Mouse (Mus musculus) forebrain, embryonic 14.5 days (tissue): ENCODE measurements at regions not wholly inside any gene's neighbourhood (a gene's known extent, or its start where the extent isn't known, plus 50 kb on each side); places are given as distances from the start of the nearest gene placed in this dataset.

Source experiments
- ATAC-seq: fragments of 200-750 bp; cut with Nextera tagmentation; 2 replicates; pipeline ENCODE4 v1.8.0; 2017; ENCODE audit warnings: mild to moderate bottlenecking, moderate library complexity
- DNase-seq: peaks from one replicate; pipeline ENCODE4 v3.0.0-alpha.2; 2015; ENCODE audit warnings: low spot score
- H3K27ac ChIP-seq: fragments of 300-500 bp; sonication (generic); 2 replicates; pipeline ENCODE4 v1.5.1; 2014; ENCODE audit warnings: low read depth, mild to moderate bottlenecking, control low read depth, low read length, moderate library complexity
- H3K27me3 ChIP-seq: fragments of 300-500 bp; sonication (generic); replicated peaks from 2 replicates; pipeline ENCODE4 v1.6.1; 2014; ENCODE audit warnings: low read length, control low read depth, mixed read lengths; ENCODE audit not compliant: control insufficient read depth, insufficient read depth
- H3K36me3 ChIP-seq: fragments of 300-500 bp; sonication (generic); 2 replicates; pipeline ENCODE4 v1.6.1; 2014; ENCODE audit warnings: low read length, control low read depth; ENCODE audit not compliant: control insufficient read depth, insufficient read depth
- H3K4me1 ChIP-seq: fragments of 300-500 bp; sonication (generic); 2 replicates; pipeline ENCODE4 v1.6.1; 2014; ENCODE audit warnings: antibody characterized with exemption, low read length, control low read depth; ENCODE audit not compliant: control insufficient read depth, insufficient read depth
- H3K4me2 ChIP-seq: fragments of 300-500 bp; sonication (generic); 2 replicates; pipeline ENCODE4 v1.6.1; 2014; ENCODE audit warnings: mild to moderate bottlenecking, control low read depth, low read length
- H3K4me3 ChIP-seq: fragments of 300-500 bp; sonication (generic); 2 replicates; pipeline ENCODE4 v1.5.1; 2014; ENCODE audit warnings: low read depth, low read length, control low read depth
- H3K9ac ChIP-seq: fragments of 300-500 bp; sonication (generic); 2 replicates; pipeline ENCODE4 v1.6.1; 2014; ENCODE audit warnings: mild to moderate bottlenecking, low read length, control low read depth, moderate library complexity
- H3K9me3 ChIP-seq: fragments of 300-500 bp; sonication (generic); replicated peaks from 2 replicates; pipeline ENCODE4 v1.6.1; 2016; ENCODE audit warnings: low read length, control low read depth, mixed read lengths; ENCODE audit not compliant: control insufficient read depth
- WGBS: fragments of 180-500 bp; shearing (Covaris S2); extraction: QIAGEN DNeasy Blood & Tissue Kit; methylation state at CpG from one replicate; pipeline ENCODE4 v1.1.7; 2014; 5-methylcytosine and 5-hydroxymethylcytosine counted together

- WGBS, result 87% methylated on average over 4 of the region's 4 CpGs
- Histone ChIP-seq H3K27me3 (no peaks in the 10 kb centered on the region), H3K9ac (no peak overlapping the region), H3K36me3 (no peaks in the 10 kb centered on the region), H3K4me2 (no peak overlapping the region), H3K27ac (no peak overlapping the region), H3K4me3 (no peak overlapping the region), H3K4me1 (no peaks in the 10 kb centered on the region), H3K9me3 (no peaks in the 10 kb centered on the region)
- ATAC-seq (no peak), DNase-seq (no peak)
These were observed 293.9 kb downstream of the Lyplal1 start for GRCm38 (mm10) chr1:185823226-185823625.

GRCm38 (mm10) chr1:185823956-185824355 lies 293.2 kb downstream of the Lyplal1 start:
- ATAC-seq (no peak), DNase-seq (no peak)
- no peak overlapping the region for H3K27ac ChIP-seq
- H3K9me3 ChIP-seq, result no peaks in the 10 kb centered on the region
- H3K27me3 ChIP-seq, result no peaks in the 10 kb centered on the region
- H3K4me1 ChIP-seq, result no peaks in the 10 kb centered on the region
- H3K36me3 ChIP-seq, result no peaks in the 10 kb centered on the region
- H3K9ac ChIP-seq, result no peak overlapping the region
- WGBS, result 45% methylated on average over 5 of the region's 5 CpGs
- H3K4me3 ChIP-seq, result no peak overlapping the region
- no peak overlapping the region for H3K4me2 ChIP-seq

- H3K9me3 ChIP-seq, result no peaks in the 10 kb centered on the region
- 93% methylated on average over 2 of the region's 2 CpGs for WGBS
- no peaks in the 10 kb centered on the region for H3K4me1 ChIP-seq
- H3K27ac ChIP-seq, result no peak overlapping the region
- no peak for DNase-seq
- no peak overlapping the region for H3K4me2 ChIP-seq
- no peak overlapping the region for H3K4me3 ChIP-seq
- no peaks in the 10 kb centered on the region for H3K27me3 ChIP-seq
- no peak overlapping the region for H3K9ac ChIP-seq
- no peaks in the 10 kb centered on the region for H3K36me3 ChIP-seq
- ATAC-seq, result no peak
These were observed 289.1 kb downstream of the Lyplal1 start for GRCm38 (mm10) chr1:185827986-185828385.

GRCm38 (mm10) chr1:185828486-185828885 lies 288.6 kb downstream of the Lyplal1 start:
- peaks cover 1% of the 10 kb centered on the region; the same call in 1 of the 2 replicates for H3K4me1 ChIP-seq
- H3K4me3 ChIP-seq, result no peak overlapping the region
- no peak overlapping the region for H3K4me2 ChIP-seq
- H3K27me3 ChIP-seq, result no peaks in the 10 kb centered on the region
- WGBS, result 90% methylated on average over 6 of the region's 6 CpGs
- ATAC-seq (no peak), DNase-seq (no peak)
- H3K9ac ChIP-seq, result no peak overlapping the region
- no peak overlapping the region for H3K27ac ChIP-seq
- no peaks in the 10 kb centered on the region for H3K9me3 ChIP-seq
- no peaks in the 10 kb centered on the region for H3K36me3 ChIP-seq

- ATAC-seq (no peak), DNase-seq (no peak)
- Histone ChIP-seq H3K4me1 (peaks cover 16% of the 10 kb centered on the region), H3K4me2 (no peak overlapping the region), H3K27ac (no peak overlapping the region), H3K27me3 (no peaks in the 10 kb centered on the region), H3K9ac (no peak overlapping the region), H3K9me3 (no peaks in the 10 kb centered on the region), H3K36me3 (no peaks in the 10 kb centered on the region), H3K4me3 (no peak overlapping the region)
- 88% methylated on average over 4 of the region's 4 CpGs for WGBS
These were observed 285.1 kb downstream of the Lyplal1 start for GRCm38 (mm10) chr1:185832059-185832458.

GRCm38 (mm10) chr1:185834171-185834570 lies 282.9 kb downstream of the Lyplal1 start:
- H3K4me1 ChIP-seq, result peaks cover 16% of the 10 kb centered on the region
- WGBS, result 8% methylated on average over 6 of the region's 6 CpGs
- ATAC-seq, result peak; percentile 78

GRCm38 (mm10) chr1:185836632-185837281 lies 280.4 kb downstream of the Lyplal1 start:
- Histone ChIP-seq H3K4me3 (no peak overlapping the region), H3K9ac (no peak overlapping the region), H3K27ac (no peak overlapping the region), H3K36me3 (no peaks in the 10 kb centered on the region), H3K27me3 (no peaks in the 10 kb centered on the region), H3K9me3 (no peaks in the 10 kb centered on the region), H3K4me2 (no peak overlapping the region), H3K4me1 (peaks cover 16% of the 10 kb centered on the region)
- DNase-seq (peak; percentile 48), ATAC-seq (peak; percentile 29; the same call in 1 of the 2 replicates)
- 24% methylated on average over 13 of the region's 13 CpGs for WGBS

More at GRCm38 (mm10) chr1:185834171-185834570, 282.9 kb downstream of the Lyplal1 start:
- peak; percentile 89 for DNase-seq
- Histone ChIP-seq H3K27ac (no peak overlapping the region), H3K27me3 (no peaks in the 10 kb centered on the region), H3K9ac (no peak overlapping the region), H3K4me2 (no peak overlapping the region), H3K4me3 (no peak overlapping the region), H3K9me3 (no peaks in the 10 kb centered on the region), H3K36me3 (no peaks in the 10 kb centered on the region)

- Histone ChIP-seq H3K4me2 (no peak overlapping the region), H3K27ac (no peak overlapping the region), H3K27me3 (no peaks in the 10 kb centered on the region), H3K36me3 (no peaks in the 10 kb centered on the region), H3K9ac (no peak overlapping the region), H3K9me3 (no peaks in the 10 kb centered on the region), H3K4me1 (no peaks in the 10 kb centered on the region), H3K4me3 (no peak overlapping the region)
- DNase-seq (no peak), ATAC-seq (no peak)
- WGBS, result 89% methylated on average over 12 of the region's 12 CpGs
These were observed 274.6 kb downstream of the Lyplal1 start for GRCm38 (mm10) chr1:185842481-185842880.

- Histone ChIP-seq H3K4me3 (no peak overlapping the region), H3K27ac (no peak overlapping the region), H3K4me2 (no peak overlapping the region), H3K9ac (no peak overlapping the region), H3K36me3 (no peaks in the 10 kb centered on the region), H3K27me3 (no peaks in the 10 kb centered on the region), H3K4me1 (no peaks in the 10 kb centered on the region), H3K9me3 (no peaks in the 10 kb centered on the region)
- WGBS, result 91% methylated on average over 6 of the region's 6 CpGs
- DNase-seq, result no peak
- no peak for ATAC-seq
These were observed 269.9 kb downstream of the Lyplal1 start for GRCm38 (mm10) chr1:185847161-185847560.
